Mouse (Mus musculus): ENCODE data around the gene Gnaq. TPM values are rescaled to one million over a fixed set of nuclear protein-coding genes. Genes with fewer than 3 reads are reported as not detected.
A peak's percentile ranks its signal among the peaks of the same experiment; 100 is the strongest.

Gene Gnaq
- polyA plus RNA-seq, 3 experiments from 2014 or later, result 17.5 to 40.9 (median 26.6) TPM

DNA sequence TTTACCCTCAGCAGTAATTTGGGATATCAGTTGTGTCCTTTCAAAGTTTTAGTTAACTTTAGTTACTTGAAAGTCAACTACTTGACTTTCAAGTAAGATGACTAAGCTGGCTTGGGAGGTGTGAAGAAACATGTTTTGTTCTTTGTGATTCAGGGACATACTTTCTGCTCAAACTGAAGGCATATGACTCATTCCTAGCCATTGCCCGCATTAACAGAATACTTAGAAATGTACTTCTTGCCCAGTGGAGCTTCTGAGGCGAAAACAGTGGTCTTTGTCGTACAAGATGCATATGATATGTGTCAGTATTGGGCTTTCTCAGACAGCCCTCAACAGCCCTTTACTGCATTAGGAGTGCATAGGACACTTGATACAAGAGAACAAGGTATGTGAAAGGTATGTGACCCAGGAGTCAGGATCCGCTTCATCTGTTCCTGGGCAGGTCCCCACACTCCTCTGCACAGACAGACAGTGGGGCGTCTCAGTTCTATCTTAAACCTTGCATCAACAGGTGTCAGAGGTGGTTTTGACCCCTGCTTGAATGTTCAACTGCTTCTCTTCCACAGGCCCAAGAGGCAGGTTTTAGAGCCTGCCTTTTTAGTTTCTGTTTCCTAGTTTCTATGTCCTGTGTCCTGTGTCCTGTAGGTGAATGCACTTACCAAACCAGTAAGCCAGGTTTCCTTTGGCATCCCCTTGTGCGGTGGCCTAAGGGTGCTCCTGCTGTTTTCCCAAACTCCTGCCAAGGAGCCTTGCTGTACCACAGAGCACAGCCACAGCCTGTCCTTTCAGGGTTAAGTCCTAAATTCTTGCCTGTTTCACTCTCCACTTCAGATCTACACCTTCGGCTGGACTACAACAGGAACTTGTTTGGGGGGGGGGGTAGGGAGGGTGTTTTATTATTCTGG lies 72.4 kb downstream of the Gnaq start:
- peak; percentile 10 for ATAC-seq

DNA sequence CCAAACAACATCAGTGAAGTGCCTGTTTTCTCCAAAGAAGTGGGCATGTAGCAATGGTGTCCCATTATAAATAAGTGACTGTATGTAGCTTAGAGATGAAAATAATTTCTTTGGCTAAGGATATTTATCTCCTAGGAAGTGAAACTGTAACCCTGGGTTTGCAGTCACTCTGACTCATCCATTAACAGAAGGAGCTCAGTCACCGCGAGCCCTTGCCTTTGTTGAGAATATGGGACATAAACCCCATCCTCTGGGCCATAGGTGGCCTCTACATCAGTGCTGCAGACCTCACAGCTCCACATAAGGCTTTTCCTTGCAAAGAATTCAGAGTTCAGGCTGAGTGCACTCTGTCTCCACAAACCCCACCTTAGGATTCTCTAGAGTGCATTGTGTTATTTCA lies 77.0 kb downstream of the Gnaq start:
- no peak for ATAC-seq

DNA sequence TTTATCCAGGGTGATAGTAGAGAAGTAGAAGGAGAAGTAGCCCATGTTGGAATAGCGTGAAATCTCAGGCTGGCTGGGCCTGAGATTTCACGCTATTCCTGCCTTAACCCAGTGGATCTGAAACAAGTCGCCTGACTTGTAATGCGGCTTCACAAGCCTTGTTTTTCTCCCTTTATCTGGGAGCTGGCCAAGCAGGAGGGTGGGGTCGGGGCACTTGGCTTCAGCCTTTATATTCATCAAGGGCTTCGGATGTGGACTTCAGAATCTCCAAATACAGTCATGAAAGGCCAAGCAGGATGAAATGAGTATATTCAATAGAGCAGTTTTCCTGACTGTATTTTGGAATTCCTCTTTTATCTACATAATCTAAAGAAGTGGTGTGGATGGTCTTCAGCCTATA lies 82.3 kb downstream of the Gnaq start:
- ATAC-seq, result no peak

DNA sequence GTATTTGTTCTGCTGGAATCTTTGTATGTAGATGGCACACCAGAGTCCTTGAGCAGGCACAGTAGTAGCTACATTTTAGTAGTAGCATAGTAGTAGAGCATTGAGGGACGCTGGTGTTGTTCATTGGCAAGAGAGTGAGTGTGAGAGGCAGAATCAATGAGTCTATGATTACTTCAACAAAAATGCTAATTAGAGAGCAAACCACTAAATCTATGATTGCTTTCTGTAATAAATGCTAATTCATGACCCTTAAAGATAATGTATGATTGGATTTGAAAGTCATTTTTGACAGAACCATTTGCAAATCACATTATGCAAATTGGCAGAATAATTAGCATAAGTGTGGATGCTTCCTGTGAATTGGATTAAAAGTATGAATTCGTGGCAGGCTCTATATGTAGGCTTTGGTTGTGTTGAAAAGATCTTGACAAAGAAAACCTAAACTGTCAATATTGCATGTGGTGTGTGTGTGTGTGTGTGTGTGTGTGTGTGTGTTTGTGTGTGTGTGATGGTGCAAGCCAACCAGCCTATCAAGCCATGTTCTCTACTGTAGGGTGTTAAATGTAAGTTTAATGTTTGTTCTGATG lies 82.9 kb downstream of the Gnaq start:
- ATAC-seq, result no peak

DNA sequence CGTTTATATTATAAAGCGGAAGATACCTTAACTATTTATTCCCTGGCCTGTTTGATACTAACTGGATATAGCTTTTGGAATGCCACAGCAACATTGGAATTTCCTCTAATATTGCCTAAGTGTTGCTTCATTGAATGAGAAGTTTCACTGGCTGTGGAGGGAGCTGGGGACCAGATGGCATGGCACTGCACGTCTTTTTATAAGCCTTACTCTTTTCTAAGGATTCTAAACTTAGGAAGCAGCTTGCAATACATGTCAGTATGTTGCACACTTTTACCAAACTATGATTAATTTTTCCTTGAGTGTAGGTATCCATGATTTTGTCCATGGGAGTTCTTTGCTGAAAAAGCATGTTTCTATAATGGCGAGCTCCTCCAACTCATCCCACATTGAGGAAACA lies 87.3 kb downstream of the Gnaq start:
- no peak for ATAC-seq

DNA sequence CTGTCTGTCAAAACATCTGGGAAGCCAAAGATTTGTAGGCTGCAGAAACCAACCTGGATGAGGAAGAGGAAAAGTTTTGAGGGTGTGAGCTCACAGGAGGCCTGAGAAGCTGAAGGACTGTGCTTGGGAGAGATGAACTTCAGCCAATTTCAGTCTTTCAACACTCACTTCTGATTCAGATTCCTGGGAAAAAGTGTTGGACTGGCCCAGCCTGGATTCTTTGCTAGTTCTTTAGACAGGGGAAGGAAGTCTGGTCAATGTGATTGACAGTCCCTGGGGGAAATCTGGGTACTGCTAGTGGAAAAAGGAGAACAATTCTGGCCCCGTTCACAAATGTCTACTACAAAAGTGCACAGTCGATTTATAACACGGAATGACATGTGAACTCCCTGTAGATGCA lies 89.9 kb downstream of the Gnaq start:
- no peak for ATAC-seq

DNA sequence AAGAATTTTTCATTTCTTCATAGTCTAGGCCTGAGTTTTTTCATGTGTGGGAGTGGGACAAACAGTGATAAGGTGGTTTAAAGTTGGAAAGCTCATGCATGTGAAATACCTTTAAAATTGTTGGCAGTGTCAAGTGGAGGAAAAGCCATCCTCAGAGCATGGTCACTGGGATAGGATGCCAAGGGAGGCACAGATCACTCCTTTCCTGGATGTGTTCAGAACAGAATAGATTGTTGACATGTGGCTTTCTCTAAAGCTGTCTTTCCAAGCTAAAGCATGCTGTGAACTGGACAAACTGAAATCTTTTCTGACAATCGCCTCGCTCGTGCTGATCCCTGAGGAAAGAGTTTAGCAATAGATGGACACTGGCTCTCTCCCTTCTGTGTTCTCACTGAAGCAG lies 90.5 kb downstream of the Gnaq start:
- no peak for ATAC-seq

DNA sequence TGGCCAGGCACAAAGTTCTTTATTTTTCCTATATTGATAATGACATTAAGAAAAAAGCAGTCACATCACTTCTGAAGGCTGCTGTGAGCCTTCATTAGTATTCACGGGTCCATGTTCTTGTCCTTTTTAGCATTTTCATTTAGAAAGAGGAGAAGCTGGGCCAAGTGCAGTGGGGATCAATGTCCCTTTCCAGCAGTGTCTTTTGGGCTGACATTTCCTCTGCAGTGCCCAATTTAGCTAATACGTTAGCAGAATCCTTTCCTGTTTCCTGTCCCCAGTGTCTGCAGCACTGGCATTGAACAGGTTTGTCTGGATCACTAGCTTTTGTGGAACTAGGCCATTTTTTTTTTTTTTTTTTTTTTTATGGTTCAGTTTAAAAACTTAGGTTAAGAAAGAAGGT lies 92.2 kb downstream of the Gnaq start:
- ATAC-seq, result no peak

DNA sequence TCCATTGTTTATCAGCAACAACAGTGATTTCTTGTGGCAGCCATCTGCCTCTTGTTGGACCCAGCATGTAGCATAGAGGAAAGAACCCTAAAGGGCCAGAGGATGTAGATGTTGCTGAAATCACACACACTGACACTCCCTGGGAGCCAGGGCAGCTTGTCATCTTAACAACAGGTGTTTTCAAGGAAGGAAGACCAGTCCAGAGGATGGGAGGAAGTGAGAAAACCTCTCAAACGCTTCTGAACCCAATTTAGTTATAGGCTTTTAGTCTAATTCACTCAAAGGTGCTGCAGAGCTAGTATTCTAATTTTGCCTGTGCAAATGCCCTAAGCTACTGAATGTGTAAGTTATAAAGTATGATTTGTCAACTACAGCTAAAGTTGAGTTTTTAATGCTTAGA lies 99.0 kb downstream of the Gnaq start:
- ATAC-seq, result no peak

DNA sequence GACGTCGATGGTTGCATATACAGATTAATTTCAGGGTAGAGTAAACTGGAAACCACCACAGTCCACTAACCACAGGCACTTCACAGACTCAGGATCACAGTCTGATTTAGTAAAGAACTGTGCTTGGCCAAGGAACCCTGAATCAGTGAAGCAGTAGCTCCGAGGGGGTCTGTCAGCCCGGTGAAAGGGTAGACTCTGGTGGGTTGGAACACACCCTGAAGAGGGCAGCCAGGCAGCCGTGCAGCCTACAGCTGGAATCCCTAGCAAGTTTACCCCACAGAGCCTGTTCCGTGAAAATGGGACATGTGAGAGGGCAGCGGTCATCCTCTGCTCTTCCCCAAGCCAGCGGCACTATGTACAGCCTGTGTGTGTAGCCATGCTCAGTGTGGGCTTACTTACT lies 103.0 kb downstream of the Gnaq start:
- no peak for ATAC-seq

DNA sequence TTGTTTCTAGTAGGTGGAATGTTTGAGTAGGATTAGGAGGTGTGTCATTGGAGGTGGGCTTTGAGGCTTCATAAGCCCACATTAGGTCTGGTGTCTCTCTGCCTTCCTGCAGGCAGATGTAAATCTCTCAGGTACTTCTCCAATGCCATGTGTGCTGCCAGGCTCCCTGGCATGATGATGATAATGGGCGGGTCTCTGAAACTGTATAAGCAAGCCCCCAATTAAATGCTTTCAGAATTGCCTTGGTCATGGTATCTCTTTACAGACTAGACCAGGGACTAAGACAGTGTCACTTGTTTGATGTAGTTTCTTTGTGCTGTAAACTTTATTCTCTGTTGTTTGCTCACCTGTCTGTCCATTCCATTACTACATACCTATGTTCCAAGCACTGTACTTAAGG lies 104.4 kb downstream of the Gnaq start:
- no peak for ATAC-seq

DNA sequence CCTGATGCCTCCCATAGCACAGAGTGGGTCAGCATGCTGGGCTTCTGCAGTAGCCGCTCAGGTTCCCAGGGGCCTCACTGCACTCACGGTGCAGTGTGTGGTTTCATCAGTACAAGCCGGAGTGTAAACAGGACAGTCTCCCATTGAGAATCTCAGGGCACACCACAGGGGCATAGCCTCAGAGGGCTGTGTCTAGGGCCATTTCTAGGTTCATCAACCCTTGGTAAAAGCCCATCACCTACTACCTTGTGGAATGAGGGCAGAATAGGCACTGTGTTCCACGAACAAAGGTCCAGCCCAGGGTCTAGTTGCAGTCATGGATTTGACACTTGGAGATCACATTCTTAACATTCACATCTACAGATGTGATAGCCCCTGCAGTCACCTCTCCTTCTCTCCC lies 105.4 kb downstream of the Gnaq start:
- ATAC-seq, result no peak

DNA sequence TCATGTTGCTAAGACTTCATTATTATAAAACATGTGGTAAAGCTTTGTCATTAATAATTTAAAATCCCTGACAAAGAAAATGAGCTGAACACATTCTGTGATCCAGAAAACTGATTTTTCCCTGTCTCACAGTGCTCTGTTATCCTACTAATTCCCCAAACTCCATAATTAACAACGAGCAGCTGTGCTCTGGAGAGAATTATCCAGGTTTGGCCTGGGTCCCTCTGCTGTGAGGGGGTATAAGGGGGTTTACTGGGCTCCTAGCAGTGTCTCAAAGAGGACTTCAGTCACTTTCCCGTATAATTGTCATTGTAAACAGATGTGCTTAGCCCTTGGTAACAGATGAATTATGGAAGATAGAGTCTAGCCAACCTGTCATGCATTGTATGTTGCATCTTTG lies 105.9 kb downstream of the Gnaq start:
- ATAC-seq, result no peak

DNA sequence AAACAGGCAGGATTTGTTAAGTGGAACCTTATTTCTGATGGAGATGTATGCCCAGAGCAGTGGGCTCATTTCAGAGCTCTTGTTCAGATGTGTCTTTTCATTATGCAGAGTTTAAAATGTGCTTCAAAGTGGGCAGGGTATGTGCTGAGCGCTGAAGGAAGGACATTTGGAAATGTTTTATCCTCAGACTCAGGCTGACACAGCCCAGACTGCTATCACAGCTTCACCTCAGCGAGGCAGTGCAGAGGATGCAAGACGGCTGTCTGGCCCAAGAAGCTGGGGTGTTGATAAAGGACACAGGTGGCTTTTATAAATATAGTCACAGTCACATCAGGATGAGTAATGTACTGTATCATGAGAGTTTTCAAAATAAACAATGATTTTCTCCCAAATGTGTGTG lies 110.1 kb downstream of the Gnaq start:
- ATAC-seq, result no peak

DNA sequence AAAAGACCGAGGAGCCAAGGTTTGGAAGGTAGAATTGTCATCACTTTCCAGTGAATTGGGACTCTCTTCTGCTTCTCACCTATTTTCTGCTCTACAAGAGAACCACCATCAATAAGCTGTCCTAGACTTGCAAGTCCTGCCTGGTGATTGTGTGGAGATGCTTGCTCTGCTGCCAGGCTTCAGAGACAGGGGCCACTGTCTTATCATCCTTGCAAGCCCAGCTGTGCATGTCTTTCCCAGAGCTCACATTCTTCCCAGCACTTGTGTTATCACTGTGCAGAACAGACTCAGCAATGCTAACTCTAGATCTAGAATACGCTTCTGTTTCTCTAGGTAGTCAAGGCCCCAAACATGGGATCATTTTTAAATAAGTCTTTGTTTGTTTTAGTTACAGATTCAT lies 116.4 kb downstream of the Gnaq start:
- no peak for ATAC-seq

DNA sequence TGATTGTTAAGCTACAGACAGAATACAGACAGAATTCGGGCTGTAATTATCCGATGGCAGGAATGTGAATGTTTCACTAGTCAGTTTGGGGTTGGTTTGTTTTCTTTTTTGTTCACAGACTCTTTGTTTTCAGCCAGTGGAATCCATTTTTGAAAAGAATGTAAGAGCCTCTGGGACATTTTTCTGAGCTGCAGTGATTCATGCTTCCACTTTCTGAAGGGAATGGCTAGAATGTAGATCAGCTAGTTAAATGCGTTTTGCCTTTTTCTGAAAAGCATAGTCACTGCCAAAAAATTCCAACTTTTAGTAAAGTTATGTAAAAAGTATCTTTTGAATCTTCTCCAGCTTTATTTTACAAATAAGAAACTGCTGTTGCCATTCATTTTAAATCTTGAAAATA lies 118.3 kb downstream of the Gnaq start:
- no peak for ATAC-seq

DNA sequence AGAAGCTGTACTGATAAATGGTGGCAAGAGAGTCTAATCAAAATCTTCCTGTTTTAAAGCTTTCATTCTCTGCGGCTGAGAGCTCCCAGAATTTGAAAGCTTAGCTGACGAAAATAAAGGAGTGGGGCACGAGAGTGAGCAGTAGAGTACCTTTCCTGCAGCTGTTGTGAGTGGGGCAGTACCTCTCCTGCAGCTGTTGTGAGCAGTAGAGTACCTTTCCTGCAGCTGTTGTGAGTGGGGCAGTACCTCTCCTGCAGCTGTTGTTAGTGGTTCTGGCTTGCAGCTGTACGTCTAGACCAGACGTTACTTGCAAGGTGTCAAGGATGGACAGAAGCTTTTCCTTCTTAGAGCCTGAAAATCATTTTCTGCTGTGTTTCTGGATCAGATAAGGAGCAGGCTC lies 119.2 kb downstream of the Gnaq start:
- ATAC-seq, result no peak

DNA sequence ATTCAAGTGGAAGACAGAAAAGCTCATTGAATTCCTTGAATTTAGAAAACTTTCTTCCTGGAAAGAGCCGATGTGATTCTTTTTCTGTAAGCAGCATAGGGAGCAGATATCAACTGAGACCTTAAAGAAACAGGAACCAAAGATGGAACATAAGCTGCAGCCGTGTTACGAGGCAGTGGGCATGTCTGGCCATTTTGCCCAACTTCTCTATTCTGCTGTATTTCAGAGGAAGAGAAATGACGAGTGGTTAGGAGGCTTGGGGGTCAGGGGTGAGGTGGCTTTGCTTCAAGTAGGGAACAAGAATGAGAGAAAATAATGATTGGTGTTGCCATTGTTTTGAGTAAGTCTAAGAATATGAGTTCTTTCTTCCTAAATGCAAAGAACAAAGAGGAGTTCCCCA lies 120.1 kb downstream of the Gnaq start:
- no peak for ATAC-seq

DNA sequence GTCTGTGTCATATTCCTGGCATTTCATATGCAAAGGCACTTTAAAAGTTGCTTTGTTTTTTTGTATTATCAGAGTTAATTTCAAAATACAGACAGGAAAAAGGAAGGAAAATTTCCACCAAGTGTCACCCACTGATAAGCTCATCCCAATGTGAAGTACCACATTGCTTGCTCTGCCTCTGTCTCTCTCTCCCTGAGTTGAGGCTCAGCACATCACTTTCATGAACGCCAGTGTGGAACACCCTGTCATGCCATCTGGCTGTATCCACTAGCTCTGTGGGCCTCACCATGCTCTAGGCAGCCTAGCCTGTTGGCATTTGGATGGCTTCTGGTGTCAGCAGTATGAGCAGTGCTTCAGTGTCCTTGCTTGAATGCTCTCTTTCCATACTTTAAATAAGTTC lies 122.2 kb downstream of the Gnaq start:
- no peak for ATAC-seq

DNA sequence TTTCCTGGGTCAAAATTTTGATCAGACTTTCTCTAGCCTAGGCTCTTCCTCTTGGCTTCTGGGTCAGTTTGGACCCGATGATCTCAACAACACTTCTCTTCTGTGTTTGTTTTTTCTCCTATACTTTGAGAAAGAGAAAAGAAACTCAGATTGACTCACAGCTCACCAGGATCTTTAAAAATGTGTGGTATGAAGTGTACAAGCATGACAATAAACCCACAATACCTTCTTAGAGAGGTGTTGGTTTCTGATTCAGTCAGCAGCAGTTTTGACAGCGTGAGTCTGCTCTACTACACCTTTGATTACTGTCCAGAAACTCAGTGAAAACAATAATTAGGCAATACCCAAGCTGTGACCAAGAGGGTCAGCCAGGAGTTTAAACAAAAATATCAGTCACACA lies 122.7 kb downstream of the Gnaq start:
- peak; percentile 54 for ATAC-seq

DNA sequence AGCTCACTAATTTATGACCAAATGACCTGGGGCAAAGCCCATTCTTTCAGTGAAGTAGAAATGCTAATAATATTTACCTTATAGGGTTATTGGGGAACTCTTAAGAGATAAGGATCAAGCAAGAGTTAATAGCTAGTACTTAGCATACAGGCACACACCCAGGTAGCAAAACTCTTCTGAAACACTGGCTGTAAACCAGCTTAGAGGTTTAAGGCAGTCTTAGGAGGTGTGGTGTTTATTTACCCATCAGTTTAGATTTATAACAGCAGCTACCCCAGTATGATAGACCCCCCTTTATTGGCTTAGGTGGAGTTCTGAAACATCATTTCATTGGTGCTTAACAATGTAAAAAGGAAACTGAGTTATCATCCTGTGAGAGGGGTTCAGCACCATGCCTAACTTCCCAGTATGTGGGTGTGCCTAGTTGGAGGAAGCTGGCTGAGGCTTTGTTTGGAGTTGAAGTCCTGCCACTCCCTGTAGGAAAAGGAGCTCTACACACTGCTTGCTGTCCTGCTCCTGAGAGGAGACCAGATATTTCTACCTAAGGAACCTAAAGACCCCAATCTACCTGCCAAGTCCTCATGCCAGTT lies 126.2 kb downstream of the Gnaq start:
- no peak for ATAC-seq

DNA sequence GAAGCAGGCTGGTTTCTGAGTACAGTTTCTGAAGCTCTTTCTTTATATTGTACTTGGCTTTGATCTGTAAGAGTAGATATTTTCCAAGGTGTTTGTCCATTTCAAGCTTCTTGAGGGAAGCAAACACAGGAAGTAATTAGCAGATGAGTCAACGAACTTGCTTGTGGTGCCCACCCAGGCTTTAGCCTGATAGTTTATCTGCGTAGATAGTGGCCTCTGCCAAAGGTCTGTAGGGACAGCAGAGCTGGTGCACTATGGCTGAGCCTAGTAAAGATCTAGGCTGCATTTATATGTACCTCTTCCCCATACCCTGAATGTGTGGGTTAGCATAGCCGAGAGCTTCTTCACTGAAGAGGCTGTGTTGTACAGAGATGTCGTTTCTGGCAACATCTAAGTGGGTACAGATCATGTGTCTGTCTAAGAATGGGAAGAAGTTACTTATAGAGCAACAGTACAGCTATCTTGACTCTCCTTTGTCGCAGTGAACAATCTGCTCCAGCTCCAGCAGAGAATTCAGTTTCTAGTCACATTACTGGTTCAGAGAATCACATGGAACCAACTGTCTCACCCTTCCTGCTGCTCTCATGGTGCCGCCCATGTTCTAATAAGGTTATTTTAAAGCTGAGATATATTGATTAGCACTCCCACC lies 127.3 kb downstream of the Gnaq start:
- ATAC-seq, result no peak

DNA sequence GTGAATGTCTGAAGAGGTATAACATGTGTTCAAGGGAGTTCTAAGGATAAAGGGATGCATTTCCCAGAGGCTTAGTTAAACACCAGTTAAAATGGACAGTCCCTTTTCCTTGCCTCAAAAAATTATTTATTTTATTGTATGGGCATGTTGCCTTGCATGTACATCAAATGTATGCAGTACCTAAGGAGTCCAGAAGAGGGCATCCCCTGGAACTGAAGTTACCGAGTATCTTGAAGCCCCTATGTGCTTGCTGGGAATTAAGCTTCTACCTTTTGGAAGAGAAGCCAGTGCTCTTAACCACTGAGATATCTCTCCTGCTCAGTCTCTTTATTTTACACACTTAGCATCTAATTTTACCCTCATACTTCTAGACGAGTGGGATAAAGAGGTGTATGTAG lies 127.8 kb downstream of the Gnaq start:
- no peak for ATAC-seq

DNA sequence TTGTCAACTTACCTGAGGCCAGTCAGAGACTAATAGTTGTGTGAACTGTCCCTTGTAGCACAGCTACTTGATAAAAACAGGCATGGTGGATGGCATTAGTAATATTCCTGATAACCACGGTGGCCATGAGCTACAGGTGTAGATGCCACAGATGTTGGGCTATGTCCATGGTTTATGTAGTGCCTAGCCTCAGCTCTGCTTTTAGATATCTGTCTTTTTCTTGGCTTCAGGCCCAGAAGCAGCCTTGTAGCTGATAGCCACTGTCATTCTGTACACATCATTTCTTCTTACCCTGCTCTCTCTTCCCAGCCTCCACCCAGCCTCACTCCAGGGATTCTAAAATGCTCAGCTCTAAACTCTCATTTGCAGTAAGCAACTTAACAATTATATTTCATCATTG lies 128.3 kb downstream of the Gnaq start:
- ATAC-seq, result no peak

Measured in inflammation-experienced regulatory T-cells, adult 6 months (primary cell).